Mouse (Mus musculus) frontal cortex, adult 2 months (tissue): ENCODE data around the gene 2310030G06Rik. TPM values are rescaled to one million over a fixed set of nuclear protein-coding genes. Genes with fewer than 3 reads are reported as not detected.
A peak's percentile ranks its signal among the peaks of the same experiment; 100 is the strongest.

ENCODE experiments used
- DNase-seq, 2 experiments: peaks; one replicate each; pipeline ENCODE4 v3.0.0; 2022; ENCODE audit warnings: low spot score in 1 of 2; ENCODE audit errors: extremely low spot score in 1 of 2
- polyA plus RNA-seq: library from polyadenylated mRNA; depleted of rRNA; stranded (reverse); fragments of >200 nt; gene quantifications from 2 replicates; pipeline ENCODE4 v1.2.3, GENCODE M21; 2012; rRNA removed

Gene 2310030G06Rik
- 3.3 and 3.8 TPM in 2 replicates for polyA plus RNA-seq

DNA sequence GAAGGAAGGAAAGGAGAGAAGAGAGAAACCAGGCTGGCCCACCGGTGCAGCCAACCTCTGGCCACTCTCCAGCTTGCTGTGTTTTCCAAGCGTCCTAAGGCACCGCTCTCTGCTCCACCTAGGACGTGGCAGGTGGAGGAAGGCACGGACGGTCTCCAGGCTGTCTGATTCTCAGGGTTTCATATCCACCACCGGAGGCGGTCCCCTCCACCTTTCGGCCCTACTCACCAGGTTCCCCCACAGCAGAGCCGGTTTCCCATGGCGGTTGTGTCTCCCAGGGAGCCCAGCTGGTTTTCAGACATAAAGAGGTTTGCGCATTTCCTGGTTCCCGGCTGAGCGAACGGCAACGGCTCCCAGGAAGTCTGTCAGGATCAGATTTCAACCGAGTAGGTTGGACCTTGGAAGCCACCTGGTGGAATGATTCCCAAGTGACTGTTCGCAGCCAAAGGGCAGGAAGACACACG is at the start of gene 2310030G06Rik:
Gene 2310030G06Rik (minus strand): TSS at position 323 of the 464 bp plus-strand sequence.
- DNase-seq, result no peak

DNA sequence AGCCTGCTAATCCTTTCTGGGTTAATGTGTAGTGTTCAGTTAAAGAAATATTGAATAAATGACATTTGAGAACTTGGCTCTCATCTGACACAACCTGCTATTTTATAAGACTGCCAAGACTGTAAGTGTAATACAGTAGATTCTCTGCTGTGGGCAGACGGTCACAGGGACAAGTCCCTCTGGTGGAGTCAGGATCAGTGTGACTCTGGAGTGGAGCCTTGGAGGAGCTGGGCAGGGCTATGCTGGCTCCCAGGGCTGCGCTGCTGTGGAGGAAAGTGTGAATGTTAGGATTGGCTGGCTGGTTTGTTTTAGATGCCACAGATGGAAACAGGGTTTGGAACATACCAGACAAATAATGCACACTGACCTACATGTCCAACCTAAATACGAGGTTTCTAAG is 48.9 kb upstream of the 2310030G06Rik start:
- DNase-seq, result no peak

DNA sequence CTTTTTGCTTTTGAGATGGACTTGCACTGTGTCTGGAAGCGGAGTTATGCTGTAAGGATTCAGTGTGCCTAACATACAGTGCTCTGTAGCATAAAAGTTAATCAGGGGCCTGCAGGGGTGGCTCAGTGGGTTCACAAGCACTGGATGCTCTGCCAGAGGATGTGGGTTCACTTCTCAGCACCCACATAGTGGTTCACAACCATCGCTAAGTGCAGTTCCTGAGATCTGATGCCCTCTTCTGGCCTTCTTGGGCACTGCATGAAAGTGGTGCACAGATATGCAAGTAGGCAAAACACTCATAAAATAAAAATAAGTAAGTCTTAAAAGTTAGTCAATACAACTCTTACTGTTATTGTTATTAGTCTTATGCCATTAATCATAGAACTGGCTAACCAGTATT is 35.8 kb upstream of the 2310030G06Rik start:
- DNase-seq, result peak in 1 of 2 experiments; percentile 53

DNA sequence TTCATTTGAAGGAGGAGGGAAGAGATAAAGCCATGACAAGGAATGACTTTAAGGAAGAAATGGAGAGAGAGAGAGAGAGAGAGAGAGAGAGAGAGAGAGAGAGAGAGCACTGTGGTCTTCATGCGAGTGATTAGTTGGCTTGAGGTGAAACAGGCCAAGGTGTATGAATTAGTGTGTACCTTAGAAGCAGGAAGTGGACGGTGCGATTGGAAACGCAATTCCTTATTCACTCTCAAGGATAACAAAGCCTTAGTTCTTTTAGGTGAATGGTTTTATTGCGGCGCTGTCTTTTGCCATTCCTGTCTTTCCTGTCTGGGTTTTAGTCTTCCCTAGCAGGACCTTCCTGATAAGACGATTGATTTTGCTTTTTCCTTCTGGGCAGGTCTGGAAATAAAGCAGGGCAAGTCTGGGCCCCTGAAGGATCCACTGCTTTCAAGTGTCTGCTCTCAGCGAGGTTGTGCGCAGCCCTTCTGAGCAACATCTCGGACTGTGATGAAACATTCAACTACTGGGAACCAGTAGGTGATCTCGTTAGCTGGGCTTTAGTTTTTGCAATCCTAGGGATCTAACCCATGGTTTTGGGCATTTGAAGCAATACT is 29.9 kb upstream of the 2310030G06Rik start:
- DNase-seq, result no peak

DNA sequence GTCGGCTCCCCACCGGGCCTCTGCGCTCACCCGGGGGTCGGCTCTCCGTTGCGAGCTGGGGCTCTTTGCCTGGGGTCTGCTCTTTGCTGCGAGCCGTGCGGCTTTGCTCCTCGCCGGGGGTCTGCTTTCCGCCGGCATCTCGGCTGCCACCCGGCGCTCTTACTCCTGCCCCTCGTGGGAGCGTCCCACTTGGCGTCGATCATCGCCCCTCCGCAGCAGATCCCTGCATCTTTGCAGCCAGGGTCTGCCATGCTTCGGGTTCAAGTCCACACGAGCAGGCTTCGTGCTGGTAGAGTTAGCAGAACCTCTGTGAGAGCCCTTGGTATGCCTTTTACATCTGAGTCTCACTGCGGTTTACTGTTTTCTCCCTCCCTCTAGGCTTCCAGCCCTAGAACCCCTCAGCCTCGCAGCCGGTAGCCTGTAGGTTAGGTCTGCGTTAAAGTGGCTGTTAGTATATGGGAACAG is 29.4 kb upstream of the 2310030G06Rik start:
- no peak for DNase-seq

DNA sequence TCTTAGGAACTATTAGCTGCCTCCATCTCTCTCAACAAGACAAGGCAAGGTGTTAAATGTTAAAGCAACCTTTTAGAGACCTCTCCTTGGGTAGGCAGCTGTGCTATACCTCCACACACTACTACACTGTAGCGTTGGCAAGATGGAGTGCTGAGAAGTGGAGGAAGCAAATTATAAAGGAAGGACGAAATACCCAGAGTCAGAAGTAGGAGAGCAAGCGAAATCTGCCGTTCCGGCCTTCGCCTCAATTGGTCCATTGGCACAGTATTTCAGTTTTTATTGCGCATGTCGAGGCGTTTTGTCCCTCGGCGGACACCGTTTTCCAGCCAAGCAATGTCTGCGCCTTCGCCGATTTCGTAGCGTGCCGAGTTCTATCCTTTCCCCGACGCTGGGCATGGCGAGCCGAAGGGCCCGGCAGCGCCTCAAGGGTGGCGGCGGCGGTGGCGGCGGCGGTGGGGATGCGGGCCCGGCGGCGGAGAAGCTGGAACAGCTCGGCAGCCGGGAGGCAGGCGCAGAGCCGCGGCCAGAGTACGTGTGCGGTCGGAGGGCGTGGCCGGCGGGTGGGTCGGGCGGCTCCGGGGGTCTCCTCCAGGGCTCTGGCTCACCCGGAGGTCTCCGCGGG is 28.8 kb upstream of the 2310030G06Rik start, which contains the start of the genes Alg9 and 1110032A03Rik:
Gene Alg9 (plus strand): TSS at position 29 of the 622 bp plus-strand sequence.
Gene 1110032A03Rik (minus strand): TSS at position 530 of the 622 bp plus-strand sequence.
- peak; percentile 69 to 92 for DNase-seq

DNA sequence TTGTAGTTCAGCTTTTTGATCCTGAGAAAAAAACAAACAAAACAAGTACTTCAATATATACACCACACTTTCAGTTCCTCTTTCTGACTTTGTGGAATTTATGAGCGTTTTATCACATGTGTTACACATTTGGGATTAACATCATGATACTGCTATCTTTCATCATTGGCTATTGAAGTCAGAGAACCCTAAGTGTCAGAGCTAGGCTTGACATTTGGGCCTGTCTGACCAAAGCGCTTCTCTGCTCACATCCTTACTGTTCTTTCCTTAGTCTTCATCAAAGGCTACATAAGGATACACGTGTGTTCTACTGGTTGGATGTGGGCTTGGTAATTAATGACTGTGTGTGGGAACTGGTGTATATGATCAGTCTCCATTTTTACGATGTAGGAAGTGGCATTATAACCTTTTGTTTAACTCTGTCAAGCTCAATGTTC is 27.7 kb upstream of the 2310030G06Rik start:
- DNase-seq, result no peak

DNA sequence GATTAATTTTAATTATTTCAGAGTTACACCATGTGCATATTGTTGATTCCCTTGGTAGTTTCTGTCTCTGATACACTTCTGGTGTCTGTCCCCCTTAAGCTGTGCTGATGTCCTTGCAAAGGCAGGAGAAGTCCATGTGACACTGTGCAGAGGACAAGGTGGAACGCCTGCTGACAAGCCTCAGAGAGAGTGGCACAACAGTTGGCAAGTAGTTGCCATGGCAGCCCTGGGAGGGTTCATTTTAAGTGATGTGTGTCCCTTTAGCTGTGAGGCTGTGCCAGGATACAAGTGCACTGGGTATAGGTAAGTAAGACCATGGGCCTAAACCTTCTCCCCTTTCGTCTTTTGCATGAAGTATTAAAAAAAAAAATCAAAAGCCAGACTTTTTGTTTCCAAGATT is 23.7 kb upstream of the 2310030G06Rik start:
- DNase-seq, result no peak

DNA sequence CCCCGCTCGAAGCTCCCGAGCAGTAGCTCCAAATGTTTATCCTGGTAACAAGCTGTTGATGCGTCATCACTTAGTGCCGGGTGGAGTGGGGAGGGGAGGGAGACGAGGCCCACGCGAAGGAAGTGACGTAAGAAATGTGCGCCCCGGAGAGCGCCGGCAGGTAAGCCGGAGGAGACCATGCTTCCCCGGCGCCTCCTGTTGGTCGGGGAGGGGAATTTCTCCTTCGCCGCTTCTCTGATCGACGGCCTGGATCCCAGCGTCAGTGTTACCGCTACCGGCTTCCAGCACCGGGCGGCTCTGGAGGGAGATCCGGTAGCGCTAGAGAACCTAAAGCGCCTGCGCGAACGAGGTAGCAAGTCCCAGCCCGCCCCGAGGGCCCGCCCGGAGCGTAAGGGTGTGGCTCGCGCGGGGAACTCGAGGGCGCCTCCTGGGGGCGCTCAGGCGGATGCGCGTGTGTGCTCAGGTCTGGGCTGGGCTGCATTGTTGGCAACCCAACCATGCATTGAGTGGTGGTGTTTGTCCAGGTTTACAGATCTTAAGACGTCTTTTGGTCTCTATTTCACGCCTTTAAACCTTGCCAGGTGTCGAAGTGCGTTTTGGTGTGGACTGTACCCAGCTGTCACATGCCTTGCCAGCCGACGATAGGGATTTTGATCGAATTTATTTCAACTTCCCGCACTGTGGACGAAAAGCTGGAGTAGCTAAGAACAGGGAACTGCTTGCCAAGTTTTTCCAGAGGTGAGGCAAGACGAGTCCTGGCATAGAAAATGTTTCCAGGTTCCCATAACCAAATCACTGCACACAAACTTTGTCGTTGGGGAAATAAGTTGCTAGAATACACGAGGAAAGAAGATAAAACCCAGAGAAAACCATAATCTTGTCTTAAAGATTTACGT is 22.0 kb upstream of the 2310030G06Rik start, which contains the start of gene Fdxacb1:
Gene Fdxacb1 (plus strand): TSS at position 130 of the 896 bp plus-strand sequence.
- DNase-seq, result peak; percentile 99

DNA sequence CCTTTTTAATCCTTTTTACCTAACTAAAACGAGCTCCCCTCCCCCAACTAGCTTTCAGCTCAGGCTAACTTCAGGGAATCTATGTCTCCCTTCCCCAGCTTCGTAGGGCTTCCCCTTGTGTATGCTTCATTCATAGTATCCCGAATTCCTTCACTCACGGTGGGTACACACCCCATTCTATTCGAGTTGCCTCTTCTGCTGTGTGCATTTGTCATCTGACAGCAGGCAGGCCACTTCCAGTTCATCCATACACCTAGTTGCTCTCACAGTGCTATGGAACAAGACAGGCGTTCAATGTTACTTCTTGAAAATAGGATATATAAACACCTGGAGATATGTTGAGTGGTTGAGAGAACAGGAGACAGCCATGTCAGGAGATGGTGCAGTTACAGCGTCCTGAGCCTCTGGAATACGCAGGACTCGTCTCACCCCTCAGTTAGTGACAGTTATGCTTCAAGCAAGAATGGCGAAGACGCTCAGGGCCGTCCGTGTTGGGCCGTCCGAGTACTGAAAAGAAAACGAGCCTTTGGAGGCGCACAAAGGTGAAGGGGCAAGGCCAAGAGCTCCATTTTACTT is 21.3 kb upstream of the 2310030G06Rik start:
- peak in 1 of 2 experiments; percentile 30 for DNase-seq

DNA sequence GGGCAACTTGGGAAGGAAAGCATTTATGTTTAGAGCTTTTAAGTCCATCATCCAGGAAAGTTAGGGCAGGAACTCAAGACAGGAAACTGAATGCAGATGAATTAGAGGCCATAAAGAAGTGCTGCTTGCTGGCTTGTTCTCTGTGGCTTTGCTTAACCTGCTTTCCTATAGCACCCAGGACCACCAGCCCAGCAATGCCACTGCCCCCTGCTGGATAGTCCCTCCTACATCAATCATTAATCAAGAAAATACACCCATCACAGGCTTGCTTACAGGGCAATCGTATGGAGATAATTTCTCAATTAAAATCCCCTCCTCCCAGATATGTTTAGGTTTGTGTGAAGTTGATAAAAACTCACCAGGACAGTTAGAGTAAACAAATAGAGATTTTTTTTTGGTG is 17.0 kb upstream of the 2310030G06Rik start:
- no peak for DNase-seq

DNA sequence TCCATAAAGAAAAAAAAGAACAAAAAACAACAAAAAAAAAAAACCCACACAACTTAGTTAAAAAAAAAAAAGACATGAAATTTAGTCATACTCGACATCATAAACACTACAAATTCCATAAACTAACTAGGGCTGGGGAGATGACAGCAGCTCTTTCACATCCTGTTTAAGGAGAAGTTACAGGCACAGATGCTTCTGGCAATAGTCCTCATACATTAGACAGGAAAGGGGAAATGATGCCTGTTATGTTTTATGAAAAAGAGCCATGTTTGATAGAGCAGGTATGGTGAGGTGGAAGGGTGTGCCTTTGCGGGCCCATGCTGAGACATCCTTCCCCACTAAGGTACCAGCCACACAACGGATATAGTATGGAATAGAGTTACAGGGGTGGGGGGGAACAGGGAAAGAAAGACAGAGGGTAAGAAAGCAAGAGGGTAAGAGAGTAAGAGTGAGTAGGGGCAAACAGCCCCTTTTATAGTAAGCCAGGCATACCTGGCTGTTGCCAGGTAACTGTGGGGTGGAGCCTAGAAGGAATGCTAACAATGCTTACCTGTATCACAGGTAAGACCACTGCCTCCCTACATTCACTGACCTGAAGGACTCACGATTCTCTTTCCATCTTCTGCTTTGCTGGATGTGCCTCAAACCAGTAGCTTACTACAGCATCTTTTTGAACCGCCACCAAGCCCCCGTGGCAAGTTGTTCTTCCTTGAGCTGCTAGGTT is 15.3 kb upstream of the 2310030G06Rik start:
- no peak for DNase-seq

DNA sequence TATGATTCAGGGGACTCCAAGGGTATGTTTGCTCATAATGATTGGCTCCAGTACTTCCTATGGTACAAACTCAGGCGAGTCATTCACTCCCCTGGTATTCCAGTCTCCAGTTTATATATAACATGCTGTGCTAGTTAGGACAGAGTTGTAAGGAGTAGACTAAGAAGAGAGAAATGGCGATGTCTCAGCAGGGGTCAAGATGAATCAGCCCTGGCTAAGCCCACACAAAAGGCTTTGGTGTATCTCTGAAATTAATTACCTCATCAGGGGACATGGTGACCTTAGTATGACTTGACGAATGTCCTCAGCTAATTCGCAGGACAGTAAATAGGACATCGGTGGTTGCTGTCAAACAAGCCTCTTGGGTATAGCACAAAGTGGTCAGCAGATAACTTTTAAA is 10.4 kb upstream of the 2310030G06Rik start:
- DNase-seq, result no peak

DNA sequence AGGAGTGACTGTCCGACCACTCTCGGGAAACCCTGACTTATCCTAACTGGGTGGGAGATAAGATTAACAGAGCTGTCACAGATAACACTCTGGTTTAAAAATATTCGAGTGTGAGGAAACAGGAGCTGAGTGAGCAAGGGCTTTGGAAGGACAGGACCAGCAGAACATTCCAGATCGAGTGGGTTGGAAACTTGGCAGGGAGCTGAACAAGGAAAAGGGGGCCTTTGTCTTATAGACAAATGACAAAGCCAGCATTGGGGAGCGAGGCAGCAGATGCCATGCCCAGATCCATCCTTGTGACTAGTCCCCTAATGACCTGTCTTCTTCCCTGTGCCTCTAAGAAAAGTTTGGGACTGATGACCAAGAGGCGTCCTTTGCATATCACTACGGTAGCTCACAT is 7.6 kb upstream of the 2310030G06Rik start:
- peak in 1 of 2 experiments; percentile 33 for DNase-seq

DNA sequence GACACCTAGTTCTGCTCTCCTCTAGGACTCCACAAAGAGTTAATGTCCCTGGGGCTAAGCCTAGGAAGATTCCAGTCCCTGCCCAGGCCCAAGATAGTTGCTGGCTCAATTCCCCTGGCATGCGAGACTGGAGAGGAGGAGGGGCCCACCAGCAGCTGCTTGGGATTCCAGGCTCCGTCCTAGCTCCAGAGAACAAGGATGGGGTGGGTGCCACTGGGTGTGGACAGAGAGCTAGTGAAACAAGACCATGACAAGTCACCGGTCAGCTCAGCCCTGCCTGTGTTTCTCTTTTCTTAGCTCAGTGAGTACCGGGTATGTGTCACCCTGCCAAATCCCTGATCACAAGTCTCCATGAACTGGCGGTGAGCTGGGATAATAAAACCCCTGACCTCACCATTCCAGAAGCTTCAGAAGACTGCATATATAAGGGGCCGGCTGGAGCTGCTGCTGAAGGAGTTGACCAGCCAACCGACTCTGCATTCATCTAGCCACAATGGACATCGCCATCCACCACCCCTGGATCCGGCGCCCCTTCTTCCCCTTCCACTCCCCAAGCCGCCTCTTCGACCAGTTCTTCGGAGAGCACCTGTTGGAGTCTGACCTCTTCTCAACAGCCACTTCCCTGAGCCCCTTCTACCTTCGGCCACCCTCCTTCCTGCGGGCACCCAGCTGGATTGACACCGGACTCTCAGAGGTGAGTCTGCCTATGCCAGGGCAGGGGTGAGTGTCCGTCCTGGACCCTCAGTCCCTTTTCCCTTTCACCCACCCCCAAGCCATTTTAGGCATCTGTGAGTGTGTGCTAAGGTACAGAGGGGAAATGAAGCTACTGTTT is 6.7 kb upstream of the 2310030G06Rik start:
- DNase-seq, result peak; percentile 54 to 80

DNA sequence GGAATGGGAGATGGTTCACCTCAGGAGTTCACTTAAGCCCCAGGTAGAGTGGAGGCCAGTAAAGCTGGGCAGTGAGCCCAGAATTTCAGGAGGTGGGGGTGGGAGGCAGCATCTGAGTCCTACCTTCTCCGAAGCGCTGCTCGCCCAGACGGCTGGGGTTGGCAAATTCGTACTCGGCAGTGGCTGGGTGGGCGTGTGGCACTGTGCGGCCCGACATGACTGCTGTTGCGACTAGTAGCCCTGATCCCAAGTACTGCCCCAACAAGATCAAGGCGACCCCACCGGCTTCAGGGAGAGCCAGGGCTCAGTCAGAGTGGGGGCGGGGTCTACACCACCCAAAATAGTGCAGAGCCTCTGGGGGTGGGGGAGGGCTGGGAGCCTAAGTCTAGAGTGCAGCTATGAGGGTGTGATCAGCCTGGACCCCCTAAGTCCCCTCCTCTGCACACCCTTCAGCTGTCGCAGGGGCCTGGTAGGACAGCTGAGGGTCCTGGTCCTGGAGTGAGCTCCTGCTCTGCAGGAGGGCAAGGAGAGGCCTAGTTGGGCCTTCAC is 5.8 kb upstream of the 2310030G06Rik start, which contains the start of gene Hspb2:
Gene Hspb2 (minus strand): TSS at position 301 of the 549 bp plus-strand sequence.
- no peak for DNase-seq

DNA sequence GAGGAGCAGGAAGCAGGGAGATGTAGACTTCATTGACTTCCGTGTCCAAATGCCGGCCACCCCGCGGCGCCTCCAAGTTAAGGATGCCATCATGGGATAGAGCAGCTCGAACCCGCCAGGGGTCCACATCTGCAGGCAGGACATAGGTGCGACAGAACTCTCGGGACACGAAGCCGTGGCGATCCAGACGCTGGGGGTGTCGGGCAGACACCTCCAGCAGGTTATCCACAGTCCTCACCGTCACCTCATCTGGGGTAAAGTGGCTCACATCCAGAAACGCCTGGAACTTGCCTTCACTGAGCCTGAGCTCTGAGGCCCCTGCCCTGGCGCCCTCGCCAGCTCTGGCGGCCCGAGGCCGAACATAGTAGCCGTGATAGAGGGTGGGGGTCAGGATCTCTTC is 5.0 kb upstream of the 2310030G06Rik start, which contains the start of gene Cryab:
Gene Cryab (plus strand): TSS at position 3 of the 400 bp plus-strand sequence.
- DNase-seq, result no peak

DNA sequence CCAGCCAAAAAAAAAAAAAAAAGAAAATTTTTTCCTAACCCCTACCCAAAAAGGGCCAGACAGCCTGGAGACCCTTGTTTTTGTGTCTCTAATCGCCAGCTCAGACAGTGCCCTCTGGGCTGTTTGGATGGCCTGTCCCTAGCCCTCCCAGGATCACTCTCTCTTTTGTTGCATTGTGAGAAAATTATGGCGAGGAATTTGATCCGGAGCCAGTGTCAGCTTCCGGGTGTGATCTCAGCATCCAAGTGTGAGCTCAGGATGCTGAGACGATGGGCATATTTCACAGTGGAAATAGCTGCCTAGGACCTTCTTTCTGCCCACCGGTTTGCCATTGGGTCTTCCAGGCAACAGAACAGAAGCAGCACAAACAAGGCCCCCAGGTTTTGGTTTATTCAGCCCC is 4.4 kb upstream of the 2310030G06Rik start:
- DNase-seq, result no peak
